Mouse (Mus musculus): ENCODE measurements around the gene Dydc2. TPM values are rescaled to one million over a fixed set of nuclear protein-coding genes. Genes with fewer than 3 reads are reported as not detected.
A peak's percentile ranks its signal among the peaks of the same experiment; 100 is the strongest.

The Dydc2 gene
- total and polyA plus RNA-seq, 2 experiments from 2014 or later = 0.62 to 1.2 TPM

DNA sequence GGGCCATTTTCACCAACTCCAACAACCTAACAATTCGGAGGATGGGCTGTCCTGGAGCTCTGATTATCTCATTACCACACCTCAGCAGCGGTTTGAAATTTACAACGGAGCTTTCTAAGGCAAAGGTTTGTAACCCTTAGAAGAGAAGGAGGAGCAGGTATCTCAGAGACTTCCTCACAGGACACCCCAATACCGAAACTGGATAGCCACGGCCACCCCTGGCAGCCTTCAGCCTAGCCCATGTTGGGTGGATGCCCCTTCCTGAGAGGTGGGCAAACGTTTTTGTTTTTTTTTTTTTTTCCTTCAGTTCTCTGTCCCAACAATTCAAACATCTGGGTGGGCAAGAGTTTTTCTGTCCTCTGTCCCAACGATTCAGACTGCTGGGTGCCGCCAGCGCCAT lies 55.9 kb downstream of the Dydc2 start:
- DNase-seq (no peak), ATAC-seq (no peak)
- Histone ChIP-seq H3K4me2 (ENCODE audit: low read depth) (peak overlapping the region; percentile 86), H3K9me3 (ENCODE audit: low read length) (no peaks in the 10 kb centered on the region), H3K36me3 (ENCODE audit: insufficient read depth) (no peaks in the 10 kb centered on the region), H3K4me3 (ENCODE audit: low read depth, low read length) (peak overlapping the region; percentile 68), H3K4me1 (ENCODE audit: insufficient read depth) (peaks cover 9% of the 10 kb centered on the region; the same call in 1 of the 2 replicates), H3K27ac (ENCODE audit: low read depth, low read length) (peak overlapping the region; percentile 85), H3K9ac (peak overlapping the region; percentile 81), H3K27me3 (ENCODE audit: insufficient read depth, low read length) (no peaks in the 10 kb centered on the region)
- no peak for TF ChIP-seq CTCF (IDR thresholded peaks at IDR 0.05; ENCODE audit: low read depth)
- 17% methylated on average over 9 of the region's 9 CpGs for WGBS

DNA sequence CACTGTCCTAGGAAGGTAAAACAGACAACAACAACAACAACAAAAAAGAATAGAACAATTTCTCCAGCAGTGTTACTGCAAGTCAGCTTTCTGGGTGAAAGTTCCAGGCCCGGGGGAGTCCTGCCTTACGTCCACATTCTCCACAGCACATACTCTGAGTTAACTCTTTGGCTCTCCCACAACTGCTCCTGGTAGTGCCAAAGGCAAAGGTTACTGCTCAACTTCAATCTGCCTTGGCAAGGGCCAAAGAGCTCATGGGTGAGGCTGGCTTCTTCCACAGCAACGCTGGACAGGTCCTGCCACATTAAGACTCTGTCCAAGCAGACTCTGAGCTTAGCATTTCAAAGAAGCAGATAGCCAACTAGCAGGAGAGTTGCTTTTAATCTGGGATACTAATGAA lies 57.1 kb downstream of the Dydc2 start:
- TF ChIP-seq CTCF (IDR thresholded peaks at IDR 0.05; ENCODE audit: low read depth) = no peak

DNA sequence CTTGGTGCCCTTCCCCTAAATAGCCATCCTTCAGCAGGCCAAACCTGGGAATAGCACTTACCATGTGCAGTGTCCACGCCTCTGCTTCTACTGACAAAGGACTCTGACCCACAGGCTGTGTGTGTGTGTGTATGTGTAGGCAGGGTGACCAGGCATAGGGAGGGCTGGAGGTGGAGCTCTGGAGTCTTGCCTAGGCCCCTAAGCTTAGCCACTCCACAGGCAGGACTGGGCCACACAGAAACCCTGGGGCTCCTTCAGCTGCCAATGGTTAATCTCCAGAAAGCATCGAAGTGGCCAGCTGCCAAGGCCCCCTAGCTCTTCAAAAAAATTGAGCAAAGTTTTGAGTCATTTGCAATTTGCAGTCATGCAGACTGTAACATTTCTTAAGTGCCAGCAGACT lies 60.9 kb downstream of the Dydc2 start:
- H3K4me2 ChIP-seq (ENCODE audit: low read depth) = no peak overlapping the region
- 58% methylated on average over 2 of the region's 2 CpGs for WGBS
- no peak overlapping the region for H3K4me3 ChIP-seq (ENCODE audit: low read depth, low read length)
- H3K9ac ChIP-seq = no peak overlapping the region
- no peaks in the 10 kb centered on the region for H3K27me3 ChIP-seq (ENCODE audit: insufficient read depth, low read length)
- H3K9me3 ChIP-seq (ENCODE audit: low read length) = no peaks in the 10 kb centered on the region
- peaks cover 7% of the 10 kb centered on the region; the same call in 1 of the 2 replicates for H3K4me1 ChIP-seq (ENCODE audit: insufficient read depth)
- H3K36me3 ChIP-seq (ENCODE audit: insufficient read depth) = no peaks in the 10 kb centered on the region
- DNase-seq (no peak), ATAC-seq (0 out of 2 replicates have a peak, but pooled peaks have one; percentile 23)
- no peak for TF ChIP-seq CTCF (IDR thresholded peaks at IDR 0.05; ENCODE audit: low read depth)
- H3K27ac ChIP-seq (ENCODE audit: low read depth, low read length) = no peak overlapping the region

More for the DNA sequence above, 57.1 kb downstream of the Dydc2 start:
- Histone ChIP-seq H3K4me3 (ENCODE audit: low read depth, low read length) (no peak overlapping the region), H3K27me3 (ENCODE audit: insufficient read depth, low read length) (no peaks in the 10 kb centered on the region), H3K4me1 (ENCODE audit: insufficient read depth) (peaks cover 9% of the 10 kb centered on the region; the same call in 1 of the 2 replicates), H3K27ac (ENCODE audit: low read depth, low read length) (no peak overlapping the region), H3K4me2 (ENCODE audit: low read depth) (no peak overlapping the region), H3K9ac (no peak overlapping the region), H3K36me3 (ENCODE audit: insufficient read depth) (no peaks in the 10 kb centered on the region), H3K9me3 (ENCODE audit: low read length) (no peaks in the 10 kb centered on the region)
- no peak for ATAC-seq
- DNase-seq = no peak
- WGBS = 87% methylated on average over 3 of the region's 3 CpGs

DNA sequence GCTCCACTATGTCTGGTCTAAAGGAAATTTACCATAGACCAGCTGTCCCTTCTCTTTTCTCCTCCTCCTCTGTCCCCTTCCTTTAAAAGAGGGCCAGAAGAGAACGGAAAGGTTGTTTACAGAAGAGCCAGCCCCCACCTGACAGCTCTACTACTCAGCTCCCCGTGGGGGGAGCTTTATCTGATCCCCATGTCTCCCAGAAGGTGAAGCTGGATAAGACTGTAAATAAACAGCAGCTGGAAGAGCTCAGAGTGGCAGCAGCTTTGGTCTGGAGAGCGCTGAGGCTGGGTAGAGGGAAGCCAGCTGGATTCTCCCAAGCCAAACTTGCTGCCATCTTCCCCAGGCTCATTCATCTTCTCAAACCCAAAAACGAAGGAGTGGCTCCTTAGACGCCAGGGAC lies 61.4 kb downstream of the Dydc2 start:
- Histone ChIP-seq H3K9me3 (ENCODE audit: low read length) (no peaks in the 10 kb centered on the region), H3K27me3 (ENCODE audit: insufficient read depth, low read length) (no peaks in the 10 kb centered on the region), H3K4me3 (ENCODE audit: low read depth, low read length) (no peak overlapping the region), H3K4me1 (ENCODE audit: insufficient read depth) (peaks cover 3% of the 10 kb centered on the region; the same call in 1 of the 2 replicates), H3K4me2 (ENCODE audit: low read depth) (no peak overlapping the region), H3K27ac (ENCODE audit: low read depth, low read length) (no peak overlapping the region; the same call in 1 of the 2 replicates), H3K9ac (no peak overlapping the region), H3K36me3 (ENCODE audit: insufficient read depth) (no peaks in the 10 kb centered on the region)
- no peak for TF ChIP-seq CTCF (IDR thresholded peaks at IDR 0.05; ENCODE audit: low read depth)
- ATAC-seq (no peak), DNase-seq (no peak)
- WGBS = 42% methylated on average over 5 of the region's 5 CpGs

DNA sequence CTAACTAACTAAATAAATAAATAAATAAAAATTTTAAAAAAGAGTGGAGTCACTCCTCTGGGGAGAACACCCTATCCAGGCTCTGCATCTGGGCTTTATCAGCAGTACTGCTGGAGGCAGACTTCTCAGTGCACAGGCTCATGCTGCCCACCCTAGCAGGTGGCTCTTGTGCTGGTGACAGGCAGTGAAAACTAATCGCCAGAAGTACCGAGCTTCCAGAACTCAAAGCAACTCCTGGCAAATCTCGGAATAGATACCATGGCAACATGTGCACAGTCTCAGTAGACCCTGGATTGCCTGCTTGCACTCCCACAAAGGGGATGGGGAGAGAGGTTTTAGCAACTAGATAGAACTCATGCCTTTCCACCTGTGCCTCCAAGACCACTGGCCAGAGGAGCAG lies 62.1 kb downstream of the Dydc2 start:
- no peak overlapping the region for H3K27ac ChIP-seq (ENCODE audit: low read depth, low read length)

DNA sequence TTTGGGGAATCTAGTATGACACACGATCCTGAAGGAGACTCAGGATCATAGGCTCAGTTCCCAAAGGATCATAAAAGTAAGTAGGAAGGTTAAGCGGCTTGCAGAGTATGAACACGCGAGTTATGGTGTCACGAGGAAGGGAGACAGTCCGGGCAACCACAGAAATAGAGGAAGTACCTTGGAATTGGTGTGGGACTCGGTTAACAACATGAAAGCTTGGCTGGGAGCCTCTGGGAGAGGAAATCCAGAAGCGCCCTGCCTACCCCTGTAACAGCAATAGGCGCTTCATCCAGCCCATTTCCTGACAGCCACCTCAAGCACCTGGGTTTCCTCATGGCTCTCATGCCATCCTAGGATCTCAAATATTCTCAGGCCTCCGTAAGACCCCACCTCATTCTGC lies 62.7 kb downstream of the Dydc2 start:
- no peak for DNase-seq
- no peak overlapping the region for H3K4me2 ChIP-seq (ENCODE audit: low read depth)
- H3K27me3 ChIP-seq (ENCODE audit: insufficient read depth, low read length) = no peaks in the 10 kb centered on the region
- H3K9me3 ChIP-seq (ENCODE audit: low read length) = no peaks in the 10 kb centered on the region
- H3K9ac ChIP-seq = no peak overlapping the region
- H3K36me3 ChIP-seq (ENCODE audit: insufficient read depth) = peaks cover 5% of the 10 kb centered on the region; the same call in 1 of the 2 replicates
- no peak overlapping the region for H3K27ac ChIP-seq (ENCODE audit: low read depth, low read length)
- H3K4me1 ChIP-seq (ENCODE audit: insufficient read depth) = peaks cover 3% of the 10 kb centered on the region; the same call in 1 of the 2 replicates
- no peak for ATAC-seq
- TF ChIP-seq CTCF (IDR thresholded peaks at IDR 0.05; ENCODE audit: low read depth) = no peak
- 95% methylated on average over 10 of the region's 10 CpGs for WGBS
- H3K4me3 ChIP-seq (ENCODE audit: low read depth, low read length) = no peak overlapping the region

More for the DNA sequence above, 62.1 kb downstream of the Dydc2 start:
- no peak for TF ChIP-seq CTCF (IDR thresholded peaks at IDR 0.05; ENCODE audit: low read depth)
- Histone ChIP-seq H3K4me1 (ENCODE audit: insufficient read depth) (peaks cover 3% of the 10 kb centered on the region; the same call in 1 of the 2 replicates), H3K9ac (no peak overlapping the region), H3K4me3 (ENCODE audit: low read depth, low read length) (no peak overlapping the region), H3K4me2 (ENCODE audit: low read depth) (no peak overlapping the region), H3K36me3 (ENCODE audit: insufficient read depth) (no peaks in the 10 kb centered on the region; the same call in 1 of the 2 replicates), H3K27me3 (ENCODE audit: insufficient read depth, low read length) (no peaks in the 10 kb centered on the region), H3K9me3 (ENCODE audit: low read length) (no peaks in the 10 kb centered on the region)
- DNase-seq = no peak
- 42% methylated on average over 3 of the region's 3 CpGs for WGBS
- ATAC-seq = peak; percentile 56

DNA sequence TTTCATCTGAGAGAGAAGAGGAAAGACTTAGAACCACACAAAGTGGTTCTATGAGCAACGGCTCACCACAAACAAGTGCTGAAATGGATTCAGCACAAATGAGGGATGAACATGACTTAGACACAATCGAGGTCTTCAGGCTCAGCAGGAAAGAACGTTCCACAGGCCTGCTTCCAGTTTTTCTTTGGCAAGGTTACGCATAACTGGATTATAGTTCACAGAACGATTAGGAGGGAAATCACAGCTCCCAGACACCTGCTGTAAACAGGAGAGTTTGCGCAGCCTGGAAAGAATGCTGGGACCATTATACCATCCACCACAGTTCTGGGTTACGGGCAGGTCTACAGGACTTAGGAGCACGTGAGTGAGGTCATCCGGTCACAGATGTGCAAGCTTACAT lies 63.3 kb downstream of the Dydc2 start:
- Histone ChIP-seq H3K4me2 (ENCODE audit: low read depth) (no peak overlapping the region), H3K27me3 (ENCODE audit: insufficient read depth, low read length) (no peaks in the 10 kb centered on the region), H3K27ac (ENCODE audit: low read depth, low read length) (no peak overlapping the region), H3K4me3 (ENCODE audit: low read depth, low read length) (no peak overlapping the region), H3K9ac (no peak overlapping the region), H3K4me1 (ENCODE audit: insufficient read depth) (peaks cover 3% of the 10 kb centered on the region; the same call in 1 of the 2 replicates), H3K9me3 (ENCODE audit: low read length) (no peaks in the 10 kb centered on the region), H3K36me3 (ENCODE audit: insufficient read depth) (peaks cover 10% of the 10 kb centered on the region; the same call in 1 of the 2 replicates)
- WGBS = 78% methylated on average over 9 of the region's 9 CpGs
- ATAC-seq (no peak), DNase-seq (no peak)
- TF ChIP-seq CTCF (IDR thresholded peaks at IDR 0.05; ENCODE audit: low read depth) = no peak
